Mouse (Mus musculus): Measurements from ENCODE around the gene Hoxa13. TPM values are rescaled to one million over a fixed set of nuclear protein-coding genes. Genes with fewer than 3 reads are reported as not detected.

Hoxa13 gene
- polyA plus RNA-seq, 1 experiment from 2014 or later = not detected

- peak; percentile 74 for DNase-seq (ENCODE audit: low spot score)
- Histone ChIP-seq H3K27me3 (ENCODE audit: insufficient read depth, poor library complexity, severe bottlenecking) (peaks cover 99% of the 10 kb centered on the region), H3K4me3 (peak overlapping the region; percentile 41), H3K27ac (peak overlapping the region; percentile 53; the same call in 1 of the 2 replicates), H3K36me3 (no peaks in the 10 kb centered on the region), H3K9me3 (no peaks in the 10 kb centered on the region), H3K4me1 (peaks cover 16% of the 10 kb centered on the region)
- WGBS = 2% methylated on average over 65 of the region's 68 CpGs
Observed at GRCm38 (mm10) chr6:52234428-52235140, 26.1 kb downstream of the Hoxa13 start.

- Histone ChIP-seq H3K36me3 (no peaks in the 10 kb centered on the region), H3K4me3 (peak overlapping the region; percentile 41)
- under 1% methylated on average over 70 of the region's 70 CpGs for WGBS
Observed at GRCm38 (mm10) chr6:52233546-52234427, 26.9 kb downstream of the Hoxa13 start.

DNA sequence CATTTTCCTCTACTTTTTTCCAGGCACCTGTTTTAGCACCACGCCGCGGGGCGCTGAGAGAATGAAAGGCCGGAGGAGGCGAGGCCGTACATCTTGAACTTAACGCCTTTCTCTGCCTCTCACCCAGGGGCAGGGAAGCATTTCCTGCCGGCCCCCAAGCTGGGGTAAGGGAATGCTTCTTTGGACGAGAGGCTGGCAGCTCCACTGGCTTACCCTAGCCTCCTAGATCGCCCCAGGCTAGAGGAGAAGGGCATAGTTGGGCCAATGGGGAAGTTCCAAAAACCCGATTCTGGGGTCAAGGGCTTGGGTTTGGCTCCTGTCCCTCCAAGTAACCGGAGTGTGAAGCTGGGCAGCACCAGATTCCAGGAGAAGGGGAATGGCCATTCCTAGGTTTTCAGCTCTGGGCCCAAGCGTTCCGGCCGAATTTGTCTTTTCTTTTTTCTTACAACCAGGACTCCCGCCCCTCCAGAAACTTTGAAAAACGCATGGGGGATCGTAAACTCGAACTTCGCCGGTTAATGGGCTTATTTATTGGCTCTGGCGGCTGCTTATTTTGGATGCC lies 27.6 kb downstream of the Hoxa13 start:
- Histone ChIP-seq H3K4me3 (peak overlapping the region; percentile 22; the same call in 1 of the 2 replicates), H3K27me3 (ENCODE audit: insufficient read depth, poor library complexity, severe bottlenecking) (peaks cover 99% of the 10 kb centered on the region), H3K36me3 (no peaks in the 10 kb centered on the region), H3K9me3 (no peaks in the 10 kb centered on the region), H3K27ac (no peak overlapping the region), H3K4me1 (peaks cover 20% of the 10 kb centered on the region)
- peak; percentile 72 for DNase-seq (ENCODE audit: low spot score)
- WGBS = 2% methylated on average over 23 of the region's 23 CpGs

More at GRCm38 (mm10) chr6:52233546-52234427, 26.9 kb downstream of the Hoxa13 start:
- Histone ChIP-seq H3K27me3 (ENCODE audit: insufficient read depth, poor library complexity, severe bottlenecking) (peaks cover 99% of the 10 kb centered on the region), H3K27ac (peak overlapping the region; percentile 53; the same call in 1 of the 2 replicates), H3K4me1 (peaks cover 20% of the 10 kb centered on the region), H3K9me3 (no peaks in the 10 kb centered on the region)
- DNase-seq (ENCODE audit: low spot score) = peak; percentile 76

DNA sequence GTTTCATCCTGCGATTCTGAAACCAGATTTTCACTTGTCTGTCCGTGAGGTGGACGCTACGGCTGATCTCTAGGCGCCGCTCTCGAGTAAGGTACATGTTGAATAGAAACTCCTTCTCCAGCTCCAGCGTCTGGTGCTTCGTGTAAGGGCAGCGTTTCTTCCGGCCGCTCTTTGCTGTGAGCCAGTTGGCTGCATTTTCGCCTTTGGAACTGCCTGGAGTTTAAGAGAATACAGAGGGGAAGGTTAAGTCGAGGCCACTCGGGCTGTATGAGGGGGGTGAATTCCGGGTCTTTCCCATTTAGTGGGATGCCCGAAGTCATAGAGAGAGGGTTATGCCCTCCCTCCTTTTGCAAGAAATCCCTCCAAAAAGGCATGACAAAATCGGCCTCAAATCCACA lies 28.1 kb downstream of the Hoxa13 start:
- Histone ChIP-seq H3K4me1 (peaks cover 20% of the 10 kb centered on the region), H3K27ac (no peak overlapping the region), H3K4me3 (0 out of 2 replicates have a peak overlapping the region, but pooled peaks have one; percentile 16), H3K27me3 (ENCODE audit: insufficient read depth, poor library complexity, severe bottlenecking) (peaks cover 99% of the 10 kb centered on the region), H3K9me3 (no peaks in the 10 kb centered on the region), H3K36me3 (no peaks in the 10 kb centered on the region)
- whole genome bisulfite sequencing = under 1% methylated on average over 18 of the region's 18 CpGs
- DNase-seq (ENCODE audit: low spot score) = no peak

GRCm38 (mm10) chr6:52231885-52232567 lies 28.7 kb downstream of the Hoxa13 start:
- Histone ChIP-seq H3K9me3 (no peaks in the 10 kb centered on the region), H3K27me3 (ENCODE audit: insufficient read depth, poor library complexity, severe bottlenecking) (peaks cover 99% of the 10 kb centered on the region), H3K4me3 (0 out of 2 replicates have a peak overlapping the region, but pooled peaks have one; percentile 0), H3K36me3 (no peaks in the 10 kb centered on the region), H3K27ac (no peak overlapping the region), H3K4me1 (peaks cover 20% of the 10 kb centered on the region)
- DNase-seq (ENCODE audit: low spot score) = no peak
- WGBS = 1% methylated on average over 18 of the region's 18 CpGs

DNA sequence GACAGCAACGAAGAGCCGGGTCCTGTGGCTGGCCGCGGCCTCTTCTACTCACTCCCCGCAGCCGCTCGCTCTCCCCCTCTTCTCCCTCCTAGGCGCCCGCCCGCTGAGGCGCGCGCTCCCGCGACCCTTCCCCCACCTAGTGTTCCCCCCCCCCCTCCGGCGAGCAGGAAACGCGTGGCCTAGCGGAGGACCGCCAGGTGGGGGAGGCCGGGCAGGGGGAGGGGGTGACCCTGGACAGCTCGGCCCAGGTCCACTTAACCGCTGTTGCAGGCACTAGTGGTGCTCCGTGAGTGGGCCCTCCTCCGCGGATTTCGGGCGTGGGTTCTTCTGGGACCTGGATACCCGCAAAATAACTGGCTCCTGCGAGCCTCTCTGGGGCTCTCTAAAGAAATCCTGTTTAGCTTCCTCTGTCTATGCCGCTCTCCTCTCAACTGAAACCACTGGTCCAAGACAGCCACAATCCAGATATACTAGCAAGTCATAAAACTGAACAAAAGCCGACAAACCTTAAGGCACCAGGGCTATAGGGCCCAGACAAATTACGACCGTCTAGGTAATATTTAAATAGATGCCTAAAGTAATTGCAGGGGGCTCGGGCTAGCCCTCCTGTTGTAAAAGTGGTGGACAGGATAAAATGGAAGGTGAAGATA lies 30.0 kb downstream of the Hoxa13 start, which contains the start of gene Hoxa9:
Gene Hoxa9, minus strand, starts transcription at position 574 of the 650 bp plus-strand sequence.
- no peaks in the 10 kb centered on the region for H3K36me3 ChIP-seq
- 2% methylated on average over 34 of the region's 36 CpGs for WGBS
- no peaks in the 10 kb centered on the region for H3K9me3 ChIP-seq
- DNase-seq (ENCODE audit: low spot score) = no peak
- peaks cover 99% of the 10 kb centered on the region for H3K27me3 ChIP-seq (ENCODE audit: insufficient read depth, poor library complexity, severe bottlenecking)
- H3K4me1 ChIP-seq = peaks cover 25% of the 10 kb centered on the region
- peak within 1 kb of the TSS; percentile 34 for H3K4me3 ChIP-seq
- H3K27ac ChIP-seq = no peak within 1 kb of the TSS

DNA sequence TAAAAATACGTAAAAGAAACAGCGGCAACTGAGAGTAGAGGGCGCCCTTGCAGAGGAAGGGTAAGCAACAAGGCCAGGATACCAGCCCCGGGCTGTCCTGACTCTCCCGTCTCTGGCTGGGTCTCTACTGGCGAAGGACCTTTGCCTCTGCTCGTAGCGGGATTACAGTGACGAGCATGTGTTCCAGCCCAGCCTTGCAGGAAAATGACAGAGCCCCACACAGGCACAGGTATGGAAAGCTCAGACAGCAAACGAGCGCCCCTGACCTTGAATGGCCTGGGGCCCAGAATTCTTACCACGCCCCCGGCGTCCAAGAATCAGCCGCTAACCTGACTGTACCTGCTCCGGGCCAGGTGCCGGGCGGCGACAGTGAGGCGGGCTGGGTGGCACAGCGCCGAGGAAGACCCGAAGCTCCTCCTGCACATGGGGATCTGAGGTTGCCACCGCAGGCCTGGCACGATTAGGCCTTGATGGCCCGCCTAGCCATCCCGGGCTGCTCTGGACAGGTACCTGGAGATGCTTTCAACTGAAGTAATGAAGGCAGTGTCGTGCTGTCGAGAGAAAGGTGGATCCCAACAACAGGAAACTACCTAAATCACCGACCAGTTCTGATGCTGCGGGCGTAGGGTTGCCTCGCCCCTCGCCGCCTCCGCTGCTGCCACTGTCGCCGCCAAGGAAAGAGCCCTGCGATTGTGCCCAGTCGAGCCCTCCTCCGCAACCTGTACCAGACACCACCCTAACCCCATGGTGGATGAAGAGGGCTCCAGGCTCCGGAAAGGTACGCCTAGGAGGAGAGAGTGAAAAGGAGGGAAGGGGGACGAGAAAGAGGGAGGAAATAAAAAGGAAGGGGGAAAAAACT lies 30.9 kb downstream of the Hoxa13 start:
- Histone ChIP-seq H3K36me3 (no peaks in the 10 kb centered on the region), H3K4me1 (peaks cover 26% of the 10 kb centered on the region), H3K9me3 (no peaks in the 10 kb centered on the region), H3K27me3 (ENCODE audit: insufficient read depth, poor library complexity, severe bottlenecking) (peaks cover 99% of the 10 kb centered on the region), H3K4me3 (peak overlapping the region; percentile 34; the same call in 1 of the 2 replicates), H3K27ac (no peak overlapping the region)
- no peak for DNase-seq (ENCODE audit: low spot score)
- WGBS = 1% methylated on average over 44 of the region's 44 CpGs

DNA sequence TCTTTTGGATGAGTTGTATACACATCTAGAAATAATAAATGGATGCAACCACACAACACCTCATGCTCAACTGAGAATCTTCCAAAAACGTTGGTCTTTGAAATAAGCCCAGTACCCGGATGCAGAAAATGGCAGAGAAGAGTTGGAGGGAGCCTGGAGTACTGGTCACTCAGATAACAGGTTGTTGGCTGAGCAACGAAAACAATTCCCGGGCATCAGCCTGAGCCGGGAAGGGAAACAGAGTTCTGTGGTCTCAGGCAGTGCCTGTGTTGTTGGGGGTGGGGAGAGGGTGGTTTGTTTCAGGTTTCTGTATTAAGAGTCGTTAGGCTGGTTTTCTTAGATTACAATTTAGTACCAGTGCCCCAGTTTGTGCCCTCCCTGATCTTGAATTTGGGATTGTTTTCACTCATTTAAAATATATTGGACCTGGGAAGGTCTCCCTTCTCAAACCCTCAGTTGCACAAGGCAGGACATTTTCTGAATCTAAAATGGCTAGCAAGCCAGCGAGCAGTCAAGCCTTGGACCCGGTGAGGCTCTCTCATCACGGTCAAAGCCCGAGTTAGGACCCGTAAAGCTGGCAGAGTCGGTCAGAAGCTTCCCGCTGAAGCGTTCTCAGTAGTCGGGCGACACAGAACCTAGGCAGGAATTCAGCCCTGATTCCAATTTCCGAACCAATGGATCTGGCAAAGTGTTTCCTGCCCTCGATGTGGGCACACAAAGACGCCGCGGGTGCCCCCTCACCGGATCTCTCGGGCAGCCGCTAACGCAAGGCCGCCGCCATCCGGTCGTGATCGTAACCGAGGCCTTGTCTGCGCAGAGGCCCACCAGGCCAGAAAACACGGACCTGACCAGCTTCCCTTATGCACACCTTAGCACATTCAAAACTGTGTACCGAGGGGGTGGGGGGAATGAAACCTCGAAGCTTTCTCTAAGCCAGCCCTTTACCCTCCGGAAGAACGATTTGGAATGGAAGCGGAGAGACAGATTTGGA lies 31.9 kb downstream of the Hoxa13 start:
- WGBS = 1% methylated on average over 38 of the region's 38 CpGs
- peaks cover 99% of the 10 kb centered on the region for H3K27me3 ChIP-seq (ENCODE audit: insufficient read depth, poor library complexity, severe bottlenecking)
- 0 out of 2 replicates have a peak overlapping the region, but pooled peaks have one; percentile 15 for H3K4me3 ChIP-seq
- H3K36me3 ChIP-seq = no peaks in the 10 kb centered on the region
- no peak overlapping the region for H3K27ac ChIP-seq
- no peaks in the 10 kb centered on the region for H3K9me3 ChIP-seq
- no peak for DNase-seq (ENCODE audit: low spot score)
- peaks cover 18% of the 10 kb centered on the region for H3K4me1 ChIP-seq

DNA sequence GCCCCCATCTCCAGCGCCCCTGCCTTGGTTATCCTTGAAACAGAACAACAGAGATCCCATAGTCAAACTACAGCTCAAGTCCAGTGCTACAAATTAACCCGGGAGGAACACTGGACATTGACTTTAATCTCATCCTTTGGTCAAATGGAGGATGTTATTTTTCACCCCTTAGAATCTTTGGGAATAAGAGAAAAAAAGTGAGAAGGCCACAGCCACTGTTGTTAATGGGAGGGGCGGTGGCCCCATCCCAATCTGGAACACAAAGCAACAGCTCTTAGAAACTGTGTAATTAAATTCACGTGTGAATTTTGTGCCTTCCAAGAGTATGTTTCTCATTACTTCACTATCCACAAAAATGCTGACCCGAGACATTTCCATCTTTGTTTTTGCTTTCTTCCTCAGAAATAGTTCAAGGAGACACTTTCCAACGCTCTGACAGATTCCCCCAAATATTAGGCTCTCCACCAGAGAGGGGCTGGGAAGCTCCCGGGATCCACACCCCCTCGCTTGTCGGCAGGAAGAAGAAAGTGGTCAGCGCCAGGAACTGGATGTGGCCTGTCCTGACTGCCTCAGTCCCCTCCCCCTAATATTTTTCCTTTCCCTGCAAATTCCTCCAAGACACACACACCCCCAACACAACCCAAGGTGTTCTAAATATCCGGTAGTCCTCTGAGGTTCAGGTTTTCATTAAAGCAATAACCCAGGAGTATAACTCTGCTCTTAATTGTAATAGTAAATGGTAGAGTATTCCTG lies 33.0 kb downstream of the Hoxa13 start:
- Histone ChIP-seq H3K4me3 (no peak overlapping the region), H3K36me3 (no peaks in the 10 kb centered on the region)

More for the DNA sequence above, 33.0 kb downstream of the Hoxa13 start:
- 4% methylated on average over 11 of the region's 11 CpGs for WGBS
- peaks cover 99% of the 10 kb centered on the region for H3K27me3 ChIP-seq (ENCODE audit: insufficient read depth, poor library complexity, severe bottlenecking)
- DNase-seq (ENCODE audit: low spot score) = no peak
- peaks cover 14% of the 10 kb centered on the region for H3K4me1 ChIP-seq
- H3K9me3 ChIP-seq = no peaks in the 10 kb centered on the region
- H3K27ac ChIP-seq = no peak overlapping the region

All from heart, embryonic 10.5 days (tissue).